Mouse (Mus musculus): ENCODE measurements around the gene G6pc. TPM values are rescaled to one million over a fixed set of nuclear protein-coding genes. Genes with fewer than 3 reads are reported as not detected.
"Not testable (repeated sequence)": the region's sequence is repeated elsewhere in the genome, so short reads cannot be mapped to it uniquely, and the experiment has no call there.

Gene G6pc
- total RNA-seq, 2 experiments from 2014 or later: not detected

GRCm38 (mm10) chr11:101353436-101353835 lies 13.9 kb upstream of the G6pc start:
- intact Hi-C loops (cut with DNase I): no loop called here
- no peak for DNase-seq (ENCODE audit: extremely low spot score in 1 of 2, low spot score in 2 of 2)

GRCm38 (mm10) chr11:101354438-101355010 lies 12.8 kb upstream of the G6pc start:
- intact Hi-C loops (cut with DNase I): no loop called here
- DNase-seq (ENCODE audit: extremely low spot score in 1 of 2, low spot score in 2 of 2): no peak

- no peak for DNase-seq (ENCODE audit: extremely low spot score in 1 of 2, low spot score in 2 of 2)
- intact Hi-C loops (cut with DNase I): no loop called here
Observed at GRCm38 (mm10) chr11:101355916-101356315, 11.4 kb upstream of the G6pc start.

- intact Hi-C loops (cut with DNase I): no loop called here
- no peak for DNase-seq (ENCODE audit: extremely low spot score in 1 of 2, low spot score in 2 of 2)
Observed at GRCm38 (mm10) chr11:101357505-101358182, 9.7 kb upstream of the G6pc start.

- intact Hi-C loops (cut with DNase I): no loop called here
- no peak for DNase-seq (ENCODE audit: extremely low spot score in 1 of 2, low spot score in 2 of 2)
Observed at GRCm38 (mm10) chr11:101359776-101360175, 7.6 kb upstream of the G6pc start.

- intact Hi-C loops (cut with DNase I): no loop called here
- no peak for DNase-seq (ENCODE audit: extremely low spot score in 1 of 2, low spot score in 2 of 2)
Observed at GRCm38 (mm10) chr11:101360651-101361113, 6.7 kb upstream of the G6pc start.

- intact Hi-C loops (cut with DNase I): no loop called here
- DNase-seq (ENCODE audit: extremely low spot score in 1 of 2, low spot score in 2 of 2): no peak
Observed at GRCm38 (mm10) chr11:101364531-101364931, 2.8 kb upstream of the G6pc start.

GRCm38 (mm10) chr11:101370141-101370540 lies 2.8 kb downstream of the G6pc start:
- DNase-seq (ENCODE audit: extremely low spot score in 1 of 2, low spot score in 2 of 2): no peak
- intact Hi-C loops (cut with DNase I): no loop called here

GRCm38 (mm10) chr11:101374421-101374938 lies 7.1 kb downstream of the G6pc start:
- DNase-seq (ENCODE audit: extremely low spot score in 1 of 2, low spot score in 2 of 2): no peak
- intact Hi-C loops (cut with DNase I): no loop called here

- DNase-seq (ENCODE audit: extremely low spot score in 1 of 2, low spot score in 2 of 2); intact Hi-C loops (cut with DNase I): not testable (repeated sequence)
Observed at GRCm38 (mm10) chr11:101378196-101378595, 10.8 kb downstream of the G6pc start.

GRCm38 (mm10) chr11:101378926-101379325 lies 11.6 kb downstream of the G6pc start:
- intact Hi-C loops (cut with DNase I): no loop called here
- DNase-seq (ENCODE audit: extremely low spot score in 1 of 2, low spot score in 2 of 2): no peak

GRCm38 (mm10) chr11:101381817-101382216 lies 14.5 kb downstream of the G6pc start:
- no peak for DNase-seq (ENCODE audit: extremely low spot score in 1 of 2, low spot score in 2 of 2)
- intact Hi-C loops (cut with DNase I): no loop called here

- intact Hi-C loops (cut with DNase I): loop anchor here (1.0 to 10.0 kb wide), 2 partner anchors 72 to 180 kb away; no protein-coding TSS in a partner anchor
- DNase-seq (ENCODE audit: extremely low spot score in 1 of 2, low spot score in 2 of 2): peak; percentile 79 to 84
Observed at GRCm38 (mm10) chr11:101395110-101395509, 27.7 kb downstream of the G6pc start.

GRCm38 (mm10) chr11:101415306-101415705 lies 47.9 kb downstream of the G6pc start:
- DNase-seq (ENCODE audit: extremely low spot score in 1 of 2, low spot score in 2 of 2): no peak
- intact Hi-C loops (cut with DNase I): no loop called here

- DNase-seq (ENCODE audit: extremely low spot score in 1 of 2, low spot score in 2 of 2): no peak
Observed at GRCm38 (mm10) chr11:101416433-101417100, 49.2 kb downstream of the G6pc start.

GRCm38 (mm10) chr11:101417101-101417855 lies 49.9 kb downstream of the G6pc start, which contains the start of gene Aarsd1:
Aarsd1 (minus strand) TSS chr11:101417615.
- intact Hi-C loops (cut with DNase I): no loop called here
- DNase-seq (ENCODE audit: extremely low spot score in 1 of 2, low spot score in 2 of 2): peak; percentile 86 to 92

More at GRCm38 (mm10) chr11:101416433-101417100, 49.2 kb downstream of the G6pc start:
- intact Hi-C loops (cut with DNase I): no loop called here

GRCm38 (mm10) chr11:101418991-101419390 lies 51.6 kb downstream of the G6pc start:
- no peak for DNase-seq (ENCODE audit: extremely low spot score in 1 of 2, low spot score in 2 of 2)
- intact Hi-C loops (cut with DNase I): no loop called here

- intact Hi-C loops (cut with DNase I): no loop called here
- DNase-seq (ENCODE audit: extremely low spot score in 1 of 2, low spot score in 2 of 2): peak in 1 of 2 experiments; percentile 46
Observed at GRCm38 (mm10) chr11:101419610-101420009, 52.2 kb downstream of the G6pc start.

- intact Hi-C loops (cut with DNase I): no loop called here
- DNase-seq (ENCODE audit: extremely low spot score in 1 of 2, low spot score in 2 of 2): no peak
Observed at GRCm38 (mm10) chr11:101420148-101420547, 52.8 kb downstream of the G6pc start.

All from left cerebral cortex, postnatal 10 days (tissue).